Mouse (Mus musculus) embryonic facial prominence, embryonic 12.5 days (tissue): ENCODE data around the gene Pde4d. TPM values are rescaled to one million over a fixed set of nuclear protein-coding genes. Genes with fewer than 3 reads are reported as not detected.

Source experiments
- ATAC-seq: fragments of 200-750 bp; cut with Nextera tagmentation; 2 replicates; pipeline ENCODE4 v1.8.0; 2017; ENCODE audit not compliant: insufficient number of reproducible peaks, insufficient read depth, low FRiP score, low TSS enrichment
- H3K27ac ChIP-seq: fragments of 300-500 bp; sonication (generic); 2 replicates; pipeline ENCODE4 v1.5.1; 2016; ENCODE audit warnings: mild to moderate bottlenecking
- H3K27me3 ChIP-seq: fragments of 300-500 bp; sonication (generic); 2 replicates; pipeline ENCODE4 v1.6.1; 2016; ENCODE audit warnings: mild to moderate bottlenecking, moderate library complexity
- H3K36me3 ChIP-seq: fragments of 300-500 bp; sonication (generic); 2 replicates; pipeline ENCODE4 v1.6.1; 2016; ENCODE audit warnings: mild to moderate bottlenecking
- H3K4me1 ChIP-seq: fragments of 300-500 bp; sonication (generic); 2 replicates; pipeline ENCODE4 v1.6.1; 2016
- H3K4me2 ChIP-seq: fragments of 300-500 bp; sonication (generic); replicated peaks from 2 replicates; pipeline ENCODE4 v1.6.1; 2016; ENCODE audit warnings: mild to moderate bottlenecking, moderate library complexity
- H3K4me3 ChIP-seq: fragments of 300-500 bp; sonication (generic); 2 replicates; pipeline ENCODE4 v1.5.1; 2016; ENCODE audit warnings: mild to moderate bottlenecking
- H3K9ac ChIP-seq: fragments of 300-500 bp; sonication (generic); 2 replicates; pipeline ENCODE4 v1.6.1; 2016; ENCODE audit warnings: mild to moderate bottlenecking, moderate library complexity
- H3K9me3 ChIP-seq: fragments of 300-500 bp; sonication (generic); 2 replicates; pipeline ENCODE4 v1.6.1; 2016; ENCODE audit warnings: mild to moderate bottlenecking, moderate library complexity
- WGBS: fragments of 180-500 bp; shearing (Covaris S2); methylation state at CpG from one replicate; pipeline ENCODE4 v1.1.7; 2016; 5-methylcytosine and 5-hydroxymethylcytosine counted together
- polyA plus RNA-seq: library from polyadenylated mRNA; unstranded; fragments of >200 nt; fragmentation: Nextera tagmentation; extraction: Ambion mirVana; gene quantifications from 2 replicates; pipeline ENCODE4 v1.2.1, GENCODE M21; 2016

The Pde4d gene
- polyA plus RNA-seq, 1 experiment from 2014 or later = 20.4 TPM

DNA sequence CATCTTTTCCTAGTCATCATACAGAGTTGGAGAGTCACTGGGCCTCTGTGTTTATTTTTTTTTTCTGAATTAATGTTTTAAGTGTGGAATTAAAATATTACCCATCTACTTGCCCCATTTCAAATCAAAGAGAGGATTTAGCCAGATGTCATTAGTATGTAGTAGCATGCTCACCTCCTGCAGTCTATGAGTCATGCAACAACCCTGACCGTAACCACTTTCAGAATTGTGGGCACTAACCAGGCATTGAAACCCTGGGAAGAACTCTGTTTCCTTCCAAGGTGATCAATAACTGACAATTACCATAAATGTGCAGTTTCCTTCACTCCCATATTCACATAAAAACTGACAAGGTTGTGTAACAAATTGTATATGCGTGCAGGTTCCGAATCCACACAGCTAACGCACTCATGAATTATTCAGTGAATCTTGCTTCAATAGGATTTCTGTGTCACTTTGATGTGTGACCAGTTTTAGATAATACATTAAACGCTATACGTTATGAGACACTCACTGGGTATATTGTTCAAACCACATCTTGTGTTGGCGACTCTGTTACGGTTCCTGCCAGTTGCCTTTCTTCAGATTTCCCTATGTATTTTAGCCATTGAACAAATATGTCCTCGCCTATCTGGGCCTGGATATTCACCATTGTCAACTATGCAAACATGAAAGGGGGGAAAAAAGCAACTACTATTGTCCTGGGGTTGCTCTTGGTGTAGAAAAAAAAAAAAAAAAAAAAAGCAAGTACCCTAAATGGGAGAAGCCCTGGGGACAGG lies 719.0 kb downstream of the Pde4d start:
- WGBS = 89% methylated on average over 9 of the region's 9 CpGs
- Histone ChIP-seq H3K4me1 (no peaks in the 10 kb centered on the region), H3K27me3 (no peaks in the 10 kb centered on the region), H3K27ac (no peak overlapping the region), H3K9me3 (no peaks in the 10 kb centered on the region), H3K36me3 (no peaks in the 10 kb centered on the region), H3K4me2 (no peak overlapping the region), H3K9ac (no peak overlapping the region), H3K4me3 (no peak overlapping the region)
- no peak for ATAC-seq

DNA sequence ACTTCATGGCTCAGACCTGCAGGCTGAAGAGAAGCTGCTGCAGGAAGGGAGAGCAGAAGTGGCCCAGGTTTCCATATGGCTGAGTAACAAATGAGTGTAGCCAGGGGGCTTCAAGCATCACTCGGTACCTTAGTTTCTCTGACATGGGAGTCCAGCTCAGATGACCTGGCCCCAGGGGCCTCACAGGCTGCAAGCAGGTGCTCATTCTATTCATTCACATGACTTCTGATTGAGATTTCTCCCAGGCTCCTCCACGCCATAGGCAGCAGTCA lies 719.5 kb downstream of the Pde4d start:
- no peak overlapping the region for H3K4me3 ChIP-seq
- no peak for ATAC-seq
- H3K27me3 ChIP-seq = no peaks in the 10 kb centered on the region
- H3K9me3 ChIP-seq = no peaks in the 10 kb centered on the region
- no peaks in the 10 kb centered on the region for H3K4me1 ChIP-seq
- H3K9ac ChIP-seq = no peak overlapping the region
- H3K27ac ChIP-seq = no peak overlapping the region
- WGBS = 58% methylated on average over 2 of the region's 2 CpGs
- H3K36me3 ChIP-seq = no peaks in the 10 kb centered on the region
- H3K4me2 ChIP-seq = no peak overlapping the region

- H3K27me3 ChIP-seq = no peaks in the 10 kb centered on the region
- H3K9ac ChIP-seq = no peak overlapping the region
- no peak overlapping the region for H3K4me3 ChIP-seq
- ATAC-seq = no peak
- WGBS = 78% methylated on average over 7 of the region's 7 CpGs
- H3K4me1 ChIP-seq = no peaks in the 10 kb centered on the region
- H3K27ac ChIP-seq = no peak overlapping the region
- no peak overlapping the region for H3K4me2 ChIP-seq
- H3K36me3 ChIP-seq = no peaks in the 10 kb centered on the region
- no peaks in the 10 kb centered on the region for H3K9me3 ChIP-seq
Observed at GRCm38 (mm10) chr13:109171688-109172087, 721.9 kb downstream of the Pde4d start.

DNA sequence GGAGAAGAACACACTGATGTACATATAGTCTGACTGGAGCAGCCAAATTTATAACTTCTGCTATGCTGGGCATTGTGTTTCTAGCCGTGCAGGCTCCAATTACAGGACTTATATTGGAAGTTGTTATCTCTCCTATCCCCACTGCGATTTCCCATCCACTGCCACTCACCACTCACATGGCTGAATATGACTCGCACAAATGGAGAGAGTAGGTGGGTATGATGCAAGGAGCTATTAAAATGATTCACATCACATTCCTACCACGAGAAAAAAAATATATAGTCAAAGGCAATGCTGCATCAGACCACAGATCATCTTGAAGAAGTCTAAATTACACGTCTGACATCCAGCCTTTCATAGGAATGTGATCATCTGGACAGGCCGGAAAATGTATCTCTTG lies 725.5 kb downstream of the Pde4d start:
- ATAC-seq = no peak
- no peak overlapping the region for H3K9ac ChIP-seq
- H3K9me3 ChIP-seq = no peaks in the 10 kb centered on the region
- no peaks in the 10 kb centered on the region for H3K36me3 ChIP-seq
- H3K4me2 ChIP-seq = no peak overlapping the region
- H3K27ac ChIP-seq = no peak overlapping the region
- H3K4me3 ChIP-seq = no peak overlapping the region
- no peaks in the 10 kb centered on the region for H3K27me3 ChIP-seq
- 85% methylated on average over 6 of the region's 6 CpGs for WGBS
- H3K4me1 ChIP-seq = no peaks in the 10 kb centered on the region

- ATAC-seq = no peak
- H3K36me3 ChIP-seq = no peaks in the 10 kb centered on the region
- H3K4me2 ChIP-seq = no peak overlapping the region
- H3K27ac ChIP-seq = no peak overlapping the region
- H3K4me3 ChIP-seq = no peak overlapping the region
- no peaks in the 10 kb centered on the region for H3K27me3 ChIP-seq
- 66% methylated on average over 11 of the region's 11 CpGs for WGBS
- H3K9ac ChIP-seq = no peak overlapping the region
- no peaks in the 10 kb centered on the region for H3K4me1 ChIP-seq
- no peaks in the 10 kb centered on the region for H3K9me3 ChIP-seq
Observed at GRCm38 (mm10) chr13:109175852-109176621, 726.3 kb downstream of the Pde4d start.

DNA sequence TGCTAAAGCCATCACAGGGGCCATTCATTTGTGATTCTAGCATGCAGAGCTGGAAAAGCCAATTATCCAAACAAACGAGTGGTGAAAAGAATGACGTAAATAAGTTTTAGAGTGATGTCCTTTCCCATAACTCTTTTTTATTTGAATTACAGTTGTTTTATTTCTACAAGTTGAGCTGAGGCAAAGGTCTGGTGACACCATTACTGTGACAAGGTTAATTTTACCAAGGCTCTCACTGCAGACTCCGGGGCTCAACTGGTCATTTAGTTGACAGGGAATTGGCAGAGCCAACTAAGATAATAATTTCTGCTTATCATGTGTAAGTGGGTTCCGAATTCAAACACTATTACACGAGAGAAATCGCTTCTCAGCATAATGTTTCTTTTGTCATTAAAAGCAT lies 731.6 kb downstream of the Pde4d start:
- H3K36me3 ChIP-seq = no peaks in the 10 kb centered on the region
- no peaks in the 10 kb centered on the region for H3K4me1 ChIP-seq
- WGBS = 82% methylated on average over 6 of the region's 6 CpGs
- no peak overlapping the region for H3K4me3 ChIP-seq
- no peak for ATAC-seq
- H3K9ac ChIP-seq = no peak overlapping the region
- no peak overlapping the region for H3K4me2 ChIP-seq
- H3K27ac ChIP-seq = no peak overlapping the region
- H3K9me3 ChIP-seq = no peaks in the 10 kb centered on the region
- no peaks in the 10 kb centered on the region for H3K27me3 ChIP-seq

DNA sequence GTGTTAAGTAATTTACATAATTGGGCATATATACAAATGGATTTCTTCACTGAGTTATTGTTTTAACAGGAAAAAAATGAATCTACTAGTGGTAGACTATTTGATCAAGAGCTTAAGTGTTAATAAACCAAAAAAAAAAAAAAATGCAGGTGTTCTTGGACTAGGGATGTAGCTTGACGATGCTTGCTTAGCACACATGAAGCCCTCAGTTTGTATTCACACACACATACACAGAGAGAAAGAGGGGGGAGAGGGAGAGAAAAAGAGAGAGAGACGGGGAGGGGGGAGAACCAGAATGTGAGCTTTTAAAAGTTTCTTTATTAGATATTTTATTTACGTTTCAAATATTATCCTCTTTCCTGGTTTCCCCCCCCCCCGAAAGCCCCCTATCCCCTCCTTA lies 740.9 kb downstream of the Pde4d start:
- Histone ChIP-seq H3K36me3 (no peaks in the 10 kb centered on the region), H3K4me2 (no peak overlapping the region), H3K27ac (no peak overlapping the region), H3K9ac (no peak overlapping the region), H3K9me3 (no peaks in the 10 kb centered on the region), H3K4me3 (no peak overlapping the region), H3K4me1 (no peaks in the 10 kb centered on the region), H3K27me3 (no peaks in the 10 kb centered on the region)
- WGBS = 78% methylated on average over 4 of the region's 4 CpGs
- no peak for ATAC-seq

- Histone ChIP-seq H3K27ac (no peak overlapping the region), H3K4me1 (no peaks in the 10 kb centered on the region), H3K27me3 (no peaks in the 10 kb centered on the region), H3K9me3 (no peaks in the 10 kb centered on the region), H3K4me3 (no peak overlapping the region), H3K9ac (no peak overlapping the region), H3K4me2 (no peak overlapping the region), H3K36me3 (no peaks in the 10 kb centered on the region)
- WGBS = 71% methylated on average over 4 of the region's 4 CpGs
- ATAC-seq = no peak
Observed at GRCm38 (mm10) chr13:109191176-109191575, 741.4 kb downstream of the Pde4d start.

GRCm38 (mm10) chr13:109205541-109205940 lies 755.8 kb downstream of the Pde4d start:
- H3K27me3 ChIP-seq = no peaks in the 10 kb centered on the region
- H3K9ac ChIP-seq = no peak overlapping the region
- no peaks in the 10 kb centered on the region for H3K9me3 ChIP-seq
- ATAC-seq = no peak
- H3K4me3 ChIP-seq = no peak overlapping the region
- H3K4me1 ChIP-seq = 0 out of 2 replicates have a peak, but pooled peaks cover 3% of the 10 kb centered on the region
- 24% methylated on average over 9 of the region's 9 CpGs for WGBS
- H3K36me3 ChIP-seq = no peaks in the 10 kb centered on the region
- no peak overlapping the region for H3K27ac ChIP-seq
- no peak overlapping the region for H3K4me2 ChIP-seq

- H3K27ac ChIP-seq = no peak overlapping the region
- H3K9ac ChIP-seq = no peak overlapping the region
- H3K36me3 ChIP-seq = no peaks in the 10 kb centered on the region
- H3K4me1 ChIP-seq = 0 out of 2 replicates have a peak, but pooled peaks cover 3% of the 10 kb centered on the region
- ATAC-seq = no peak
- peaks cover 10% of the 10 kb centered on the region; the same call in 1 of the 2 replicates for H3K27me3 ChIP-seq
- WGBS = 95% methylated on average over 16 of the region's 16 CpGs
- H3K9me3 ChIP-seq = no peaks in the 10 kb centered on the region
- no peak overlapping the region for H3K4me3 ChIP-seq
- no peak overlapping the region for H3K4me2 ChIP-seq
Observed at GRCm38 (mm10) chr13:109208607-109209006, 758.9 kb downstream of the Pde4d start.

- H3K36me3 ChIP-seq = no peaks in the 10 kb centered on the region
- no peak for ATAC-seq
- WGBS = 69% methylated on average over 6 of the region's 6 CpGs
Observed at GRCm38 (mm10) chr13:109209413-109209812, 759.7 kb downstream of the Pde4d start.

GRCm38 (mm10) chr13:109210403-109210802 lies 760.7 kb downstream of the Pde4d start:
- no peak overlapping the region for H3K4me3 ChIP-seq
- no peak for ATAC-seq
- no peak overlapping the region for H3K9ac ChIP-seq
- H3K36me3 ChIP-seq = no peaks in the 10 kb centered on the region
- no peak overlapping the region for H3K4me2 ChIP-seq
- WGBS = 8% methylated on average over 4 of the region's 4 CpGs
- no peak overlapping the region for H3K27ac ChIP-seq
- 0 out of 2 replicates have a peak, but pooled peaks cover 2% of the 10 kb centered on the region for H3K4me1 ChIP-seq
- no peaks in the 10 kb centered on the region for H3K9me3 ChIP-seq
- peaks cover 10% of the 10 kb centered on the region; the same call in 1 of the 2 replicates for H3K27me3 ChIP-seq

More at GRCm38 (mm10) chr13:109209413-109209812, 759.7 kb downstream of the Pde4d start:
- Histone ChIP-seq H3K27me3 (peaks cover 10% of the 10 kb centered on the region; the same call in 1 of the 2 replicates), H3K9ac (no peak overlapping the region), H3K27ac (no peak overlapping the region), H3K9me3 (no peaks in the 10 kb centered on the region), H3K4me2 (no peak overlapping the region), H3K4me1 (0 out of 2 replicates have a peak, but pooled peaks cover 3% of the 10 kb centered on the region), H3K4me3 (no peak overlapping the region)
